Mouse (Mus musculus) CD8-positive naive resting alpha-beta T cell, adult 57 days (primary cell): ENCODE measurements around the gene Dlx3. TPM values are rescaled to one million over a fixed set of nuclear protein-coding genes. Genes with fewer than 3 reads are reported as not detected.

Source experiments
- total RNA-seq: library from RNA; stranded (reverse); gene quantifications from one replicate; pipeline ENCODE4 v1.2.4, GENCODE M21; 2023

Dlx3 gene
- not detected for total RNA-seq

DNA sequence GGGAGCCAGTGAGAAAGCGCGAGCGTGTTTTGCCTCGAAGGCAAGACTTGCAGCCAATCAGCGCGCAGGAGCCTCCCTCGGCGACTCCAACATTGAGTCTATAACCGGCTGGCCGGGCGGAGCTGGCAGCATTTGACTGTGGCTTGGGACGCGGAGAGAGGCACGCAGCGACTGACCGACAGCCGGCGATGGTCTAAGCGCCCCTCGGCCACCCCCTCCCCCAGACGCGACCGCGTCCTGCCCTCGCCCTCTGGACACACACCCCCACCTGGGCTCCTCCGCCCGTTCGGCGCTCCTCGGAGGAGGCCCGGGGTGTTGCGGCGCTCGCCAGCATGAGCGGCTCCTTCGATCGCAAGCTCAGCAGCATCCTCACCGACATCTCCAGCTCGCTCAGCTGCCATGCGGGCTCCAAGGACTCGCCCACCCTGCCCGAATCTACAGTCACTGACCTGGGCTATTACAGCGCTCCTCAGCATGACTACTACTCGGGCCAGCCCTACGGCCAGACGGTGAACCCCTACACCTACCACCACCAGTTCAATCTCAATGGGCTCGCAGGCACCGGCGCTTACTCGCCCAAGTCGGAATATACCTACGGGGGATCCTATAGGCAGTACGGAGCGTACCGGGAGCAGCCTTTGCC lies at the start of gene Dlx3:
TSS of gene Dlx3 (plus strand) at position 130 of the 643 bp plus-strand sequence.

DNA sequence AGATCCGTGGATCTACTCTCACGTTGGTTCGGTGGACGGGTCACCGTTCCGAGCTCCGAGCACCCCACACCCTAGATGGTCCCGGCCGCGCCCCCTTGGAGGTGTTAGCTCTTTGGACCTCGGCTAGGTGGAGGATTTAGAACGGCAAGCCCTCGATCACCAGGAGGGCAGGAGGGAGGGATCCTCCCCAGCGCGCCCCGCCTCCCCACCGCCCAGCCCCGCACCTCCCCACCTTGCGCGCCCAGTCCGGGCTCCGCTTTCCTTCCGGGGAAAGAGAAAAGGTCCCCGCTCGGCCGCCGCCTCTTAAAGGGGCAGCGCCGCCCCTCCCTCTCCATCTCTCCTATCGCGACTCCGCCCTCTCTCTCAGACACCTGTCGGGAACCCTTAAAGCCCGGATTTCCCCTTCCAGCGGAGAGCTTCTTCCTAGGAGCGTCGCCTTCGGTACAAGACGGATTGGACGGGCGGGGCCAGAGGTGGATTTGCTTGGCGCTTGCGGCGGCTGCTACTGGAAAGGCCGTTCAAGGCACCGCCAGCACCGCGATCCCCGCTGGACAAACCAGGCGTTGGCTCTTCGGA lies 43.3 kb upstream of the Dlx3 start, which contains the start of gene Itga3:
TSS of gene Itga3 (minus strand) at position 266 of the 576 bp plus-strand sequence.

DNA sequence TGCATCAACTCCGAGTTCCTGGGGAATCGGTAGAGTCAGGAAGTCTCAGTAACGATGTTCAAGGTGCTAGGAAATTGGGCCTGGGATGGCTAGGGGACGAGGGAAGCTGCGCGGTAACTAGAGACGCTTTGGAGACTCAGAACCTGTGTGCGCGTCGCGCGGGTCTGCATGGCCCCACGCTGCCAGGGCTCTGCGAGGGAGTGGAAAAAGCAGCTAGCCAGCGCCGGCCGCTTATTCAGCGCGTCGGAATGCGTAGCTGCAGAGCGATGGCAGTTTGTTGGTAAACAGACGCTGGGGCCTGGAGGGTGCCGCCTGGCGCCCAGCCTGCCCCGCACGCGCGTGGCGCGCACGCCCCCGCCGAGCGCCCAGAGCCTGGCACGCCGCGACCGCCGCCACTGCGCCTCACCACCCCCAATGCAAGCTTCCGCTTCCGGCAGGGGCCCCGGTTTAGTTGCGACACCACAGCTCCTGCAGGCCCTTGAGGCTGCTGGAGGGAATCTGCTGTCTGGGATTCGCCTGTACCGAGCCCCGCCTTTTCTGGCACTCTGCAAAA lies 26.0 kb downstream of the Dlx3 start, which contains the start of gene Dlx4:
TSS of gene Dlx4 (minus strand) at position 413 of the 553 bp plus-strand sequence.

Other genes starting within 250 kb of the Dlx3 start
- 0.73 TPM for gene Col1a1, start 183.9 kb upstream of the Dlx3 start, total RNA-seq
- not detected for gene Hils1, start 152.5 kb upstream of the Dlx3 start, total RNA-seq
- not detected for gene Sgca, start 143.8 kb upstream of the Dlx3 start, total RNA-seq
- gene Ppp1r9b, start 129.1 kb upstream of the Dlx3 start, total RNA-seq: 131 TPM
- 0.52 TPM for gene Samd14, start 110.2 kb upstream of the Dlx3 start, total RNA-seq
- 13.4 TPM for gene Pdk2, start 78.8 kb upstream of the Dlx3 start, total RNA-seq
- 2.4 TPM for gene Itga3, start 43.3 kb upstream of the Dlx3 start, total RNA-seq
- not detected for gene Dlx4, start 26.1 kb downstream of the Dlx3 start, total RNA-seq
- not detected for gene Tac4, start 141.4 kb downstream of the Dlx3 start, total RNA-seq
- gene Kat7, start 190.1 kb downstream of the Dlx3 start, total RNA-seq: 90.8 TPM
- gene Fam117a, start 216.9 kb downstream of the Dlx3 start, total RNA-seq: 89.7 TPM